Mouse (Mus musculus) heart, embryonic 13.5 days (tissue): ENCODE data around the gene Psma7. TPM values are rescaled to one million over a fixed set of nuclear protein-coding genes. Genes with fewer than 3 reads are reported as not detected.

Source experiments
- ATAC-seq: fragments of 200-750 bp; cut with Nextera tagmentation; 2 replicates; pipeline ENCODE4 v1.8.0; 2017; ENCODE audit warnings: moderate TSS enrichment; ENCODE audit not compliant: insufficient number of reproducible peaks, low FRiP score, low TSS enrichment; ENCODE audit errors: extremely low read depth
- H3K27ac ChIP-seq: fragments of 300-500 bp; sonication (generic); replicated peaks from 2 replicates; pipeline ENCODE4 v1.5.1; 2015; ENCODE audit warnings: moderate library complexity, mild to moderate bottlenecking, inconsistent platforms
- H3K27me3 ChIP-seq: fragments of 300-500 bp; sonication (generic); replicated peaks from 2 replicates; pipeline ENCODE4 v1.6.1; 2015; ENCODE audit warnings: mild to moderate bottlenecking, inconsistent platforms
- H3K36me3 ChIP-seq: fragments of 300-500 bp; sonication (generic); 2 replicates; pipeline ENCODE4 v1.6.1; 2015; ENCODE audit warnings: mild to moderate bottlenecking, inconsistent platforms
- H3K4me1 ChIP-seq: fragments of 300-500 bp; sonication (generic); 2 replicates; pipeline ENCODE4 v1.6.1; 2015; ENCODE audit warnings: inconsistent platforms
- H3K4me2 ChIP-seq: fragments of 300-500 bp; sonication (generic); 2 replicates; pipeline ENCODE4 v1.6.1; 2015; ENCODE audit warnings: inconsistent platforms, mild to moderate bottlenecking, moderate library complexity
- H3K4me3 ChIP-seq: fragments of 300-500 bp; sonication (generic); 2 replicates; pipeline ENCODE4 v1.5.1; 2015; ENCODE audit warnings: moderate library complexity, mild to moderate bottlenecking, inconsistent platforms
- H3K9ac ChIP-seq: fragments of 300-500 bp; sonication (generic); 2 replicates; pipeline ENCODE4 v1.6.1; 2015; ENCODE audit warnings: inconsistent platforms, mild to moderate bottlenecking, moderate library complexity
- H3K9me3 ChIP-seq: fragments of 300-500 bp; sonication (generic); 2 replicates; pipeline ENCODE4 v1.6.1; 2016; ENCODE audit warnings: inconsistent platforms
- WGBS: fragments of 180-500 bp; shearing (Covaris S2); methylation state at CpG from one replicate; pipeline ENCODE4 v1.1.7; 2015; ENCODE audit warnings: mixed read lengths; 5-methylcytosine and 5-hydroxymethylcytosine counted together
- polyA plus RNA-seq: library from polyadenylated mRNA; unstranded; fragments of >200 nt; fragmentation: Nextera tagmentation; extraction: Ambion mirVana; gene quantifications from 2 replicates; pipeline ENCODE4 v1.2.1, GENCODE M21; 2015

Psma7 gene
- polyA plus RNA-seq, 1 experiment from 2014 or later, result 382 TPM

- H3K4me2 ChIP-seq, result no peak overlapping the region
- 46% methylated on average over 6 of the region's 6 CpGs for WGBS
These were observed 19.5 kb downstream of the Psma7 start for GRCm38 (mm10) chr2:180022751-180023150.

GRCm38 (mm10) chr2:180020919-180021318, 21.3 kb downstream of the Psma7 start:
- no peak overlapping the region for H3K4me2 ChIP-seq
- no peak overlapping the region for H3K4me3 ChIP-seq
- no peaks in the 10 kb centered on the region for H3K9me3 ChIP-seq
- peaks cover 28% of the 10 kb centered on the region for H3K4me1 ChIP-seq
- no peak overlapping the region for H3K27ac ChIP-seq
- WGBS, result 69% methylated on average over 8 of the region's 8 CpGs
- no peak overlapping the region for H3K9ac ChIP-seq
- H3K27me3 ChIP-seq, result peaks cover 53% of the 10 kb centered on the region
- H3K36me3 ChIP-seq, result no peaks in the 10 kb centered on the region
- ATAC-seq, result no peak

More at GRCm38 (mm10) chr2:180022751-180023150, 19.5 kb downstream of the Psma7 start:
- Histone ChIP-seq H3K4me3 (no peak overlapping the region), H3K36me3 (peaks cover 4% of the 10 kb centered on the region), H3K27me3 (peaks cover 53% of the 10 kb centered on the region), H3K4me1 (peaks cover 34% of the 10 kb centered on the region), H3K27ac (no peak overlapping the region), H3K9me3 (no peaks in the 10 kb centered on the region), H3K9ac (no peak overlapping the region)
- no peak for ATAC-seq

- no peak overlapping the region for H3K27ac ChIP-seq
- H3K4me3 ChIP-seq, result no peak overlapping the region
- H3K9me3 ChIP-seq, result no peaks in the 10 kb centered on the region
- no peak for ATAC-seq
- no peak overlapping the region for H3K9ac ChIP-seq
- H3K4me1 ChIP-seq, result peaks cover 24% of the 10 kb centered on the region
- H3K4me2 ChIP-seq, result no peak overlapping the region
- 60% methylated on average over 7 of the region's 7 CpGs for WGBS
- no peaks in the 10 kb centered on the region for H3K36me3 ChIP-seq
- H3K27me3 ChIP-seq, result peaks cover 53% of the 10 kb centered on the region
These were observed 22.1 kb downstream of the Psma7 start for GRCm38 (mm10) chr2:180020091-180020661.

- H3K27ac ChIP-seq, result no peak overlapping the region
- no peak overlapping the region for H3K4me2 ChIP-seq
- H3K9me3 ChIP-seq, result no peaks in the 10 kb centered on the region
- 65% methylated on average over 9 of the region's 9 CpGs for WGBS
- H3K4me1 ChIP-seq, result peaks cover 18% of the 10 kb centered on the region
- no peaks in the 10 kb centered on the region for H3K36me3 ChIP-seq
- no peak overlapping the region for H3K9ac ChIP-seq
- no peak overlapping the region for H3K4me3 ChIP-seq
- H3K27me3 ChIP-seq, result peaks cover 52% of the 10 kb centered on the region
- ATAC-seq, result no peak
These were observed 23.7 kb downstream of the Psma7 start for GRCm38 (mm10) chr2:180018573-180018972.

- no peak overlapping the region for H3K4me3 ChIP-seq
- H3K9me3 ChIP-seq, result no peaks in the 10 kb centered on the region
- no peak overlapping the region for H3K4me2 ChIP-seq
- H3K4me1 ChIP-seq, result peaks cover 15% of the 10 kb centered on the region
- H3K36me3 ChIP-seq, result no peaks in the 10 kb centered on the region
- 48% methylated on average over 4 of the region's 4 CpGs for WGBS
- no peak overlapping the region for H3K9ac ChIP-seq
- ATAC-seq, result no peak
- H3K27ac ChIP-seq, result no peak overlapping the region
- H3K27me3 ChIP-seq, result peaks cover 43% of the 10 kb centered on the region
These were observed 24.6 kb downstream of the Psma7 start for GRCm38 (mm10) chr2:180017632-180018031.

- Histone ChIP-seq H3K4me1 (peaks cover 14% of the 10 kb centered on the region), H3K9me3 (peaks cover 1% of the 10 kb centered on the region; the same call in 1 of the 2 replicates), H3K27me3 (0 out of 2 replicates have a peak, but pooled peaks cover 5% of the 10 kb centered on the region), H3K27ac (no peak overlapping the region), H3K4me2 (no peak overlapping the region), H3K4me3 (no peak overlapping the region), H3K9ac (no peak overlapping the region), H3K36me3 (no peaks in the 10 kb centered on the region)
- ATAC-seq, result no peak
- WGBS, result 86% methylated on average over 7 of the region's 7 CpGs
These were observed 28.5 kb downstream of the Psma7 start for GRCm38 (mm10) chr2:180013686-180014085.

GRCm38 (mm10) chr2:180011370-180011769, 30.9 kb downstream of the Psma7 start:
- H3K4me2 ChIP-seq, result no peak overlapping the region
- peaks cover 13% of the 10 kb centered on the region; the same call in 1 of the 2 replicates for H3K27me3 ChIP-seq
- no peak for ATAC-seq
- peaks cover 4% of the 10 kb centered on the region; the same call in 1 of the 2 replicates for H3K9me3 ChIP-seq
- no peaks in the 10 kb centered on the region for H3K4me1 ChIP-seq
- H3K27ac ChIP-seq, result no peak overlapping the region
- H3K9ac ChIP-seq, result no peak overlapping the region
- 81% methylated on average over 6 of the region's 6 CpGs for WGBS
- no peak overlapping the region for H3K4me3 ChIP-seq
- no peaks in the 10 kb centered on the region for H3K36me3 ChIP-seq

- Histone ChIP-seq H3K9ac (no peak overlapping the region), H3K27ac (no peak overlapping the region), H3K36me3 (no peaks in the 10 kb centered on the region), H3K27me3 (peaks cover 17% of the 10 kb centered on the region), H3K4me3 (no peak overlapping the region), H3K4me1 (no peaks in the 10 kb centered on the region), H3K9me3 (peaks cover 4% of the 10 kb centered on the region; the same call in 1 of the 2 replicates), H3K4me2 (no peak overlapping the region)
- no peak for ATAC-seq
- WGBS, result 90% methylated on average over 7 of the region's 7 CpGs
These were observed 31.5 kb downstream of the Psma7 start for GRCm38 (mm10) chr2:180010686-180011085.

GRCm38 (mm10) chr2:180006352-180007017, 35.7 kb downstream of the Psma7 start:
- Histone ChIP-seq H3K9ac (no peak overlapping the region), H3K36me3 (no peaks in the 10 kb centered on the region), H3K27me3 (peaks cover 25% of the 10 kb centered on the region), H3K9me3 (peaks cover 4% of the 10 kb centered on the region; the same call in 1 of the 2 replicates), H3K4me3 (no peak overlapping the region), H3K4me1 (no peaks in the 10 kb centered on the region), H3K4me2 (no peak overlapping the region), H3K27ac (no peak overlapping the region)
- no peak for ATAC-seq
- WGBS, result 33% methylated on average over 9 of the region's 9 CpGs

GRCm38 (mm10) chr2:180005656-180006351, 36.4 kb downstream of the Psma7 start:
- Histone ChIP-seq H3K9me3 (peaks cover 4% of the 10 kb centered on the region; the same call in 1 of the 2 replicates), H3K4me3 (no peak overlapping the region), H3K27me3 (peaks cover 25% of the 10 kb centered on the region), H3K27ac (no peak overlapping the region), H3K4me1 (no peaks in the 10 kb centered on the region), H3K9ac (no peak overlapping the region), H3K36me3 (no peaks in the 10 kb centered on the region), H3K4me2 (no peak overlapping the region)
- 43% methylated on average over 5 of the region's 5 CpGs for WGBS
- ATAC-seq, result no peak

GRCm38 (mm10) chr2:180001635-180002034, 40.6 kb downstream of the Psma7 start:
- Histone ChIP-seq H3K4me2 (no peak overlapping the region), H3K4me1 (no peaks in the 10 kb centered on the region), H3K9me3 (no peaks in the 10 kb centered on the region), H3K9ac (no peak overlapping the region), H3K36me3 (no peaks in the 10 kb centered on the region), H3K4me3 (no peak overlapping the region), H3K27ac (no peak overlapping the region), H3K27me3 (peaks cover 14% of the 10 kb centered on the region)
- WGBS, result 83% methylated on average over 9 of the region's 9 CpGs
- ATAC-seq, result no peak
